Mouse (Mus musculus) skeletal muscle tissue, postnatal 0 days (tissue): Measurements from ENCODE around the gene Plekhg4. TPM values are rescaled to one million over a fixed set of nuclear protein-coding genes. Genes with fewer than 3 reads are reported as not detected.

Source experiments
- polyA plus RNA-seq: library from polyadenylated mRNA; unstranded; fragments of >200 nt; fragmentation: Nextera tagmentation; extraction: Ambion mirVana; gene quantifications from 2 replicates; pipeline ENCODE4 v1.2.1, GENCODE M21; 2015

Plekhg4 gene
- polyA plus RNA-seq, result 0.12 and 0.18 TPM in 2 replicates

GRCm38 (mm10) chr8:105373032-105373431 lies at the start of gene Plekhg4:
Gene Plekhg4, plus strand, starts transcription at chr8:105373274.

GRCm38 (mm10) chr8:105326141-105326672 lies 46.9 kb upstream of the Plekhg4 start, which contains the start of the genes Lrrc29 and Tmem208:
Gene Lrrc29, minus strand, starts transcription at chr8:105326278.
Gene Tmem208, plus strand, starts transcription at chr8:105326354.

GRCm38 (mm10) chr8:105347428-105348221 lies 25.4 kb upstream of the Plekhg4 start, which contains the start of gene Fhod1:
Gene Fhod1, minus strand, starts transcription at chr8:105347953.

GRCm38 (mm10) chr8:105348450-105349095 lies 24.5 kb upstream of the Plekhg4 start, which contains the start of gene Slc9a5:
Gene Slc9a5, plus strand, starts transcription at chr8:105348843.

GRCm38 (mm10) chr8:105413391-105413790 lies 40.3 kb downstream of the Plekhg4 start, which contains the start of the genes Kctd19 and Lrrc36:
Gene Kctd19, minus strand, starts transcription at chr8:105413502.
Gene Lrrc36, plus strand, starts transcription at chr8:105413571.

Other genes starting within 250 kb of the Plekhg4 start
- gene Ces4a, start 241.5 kb upstream of the Plekhg4 start, polyA plus RNA-seq, result not detected in 2 replicates
- 32.1 and 36.8 TPM in 2 replicates for gene Cbfb, start 202.6 kb upstream of the Plekhg4 start, polyA plus RNA-seq
- gene D230025D16Rik, start 148.1 kb upstream of the Plekhg4 start, polyA plus RNA-seq, result 13.8 and 14.6 TPM in 2 replicates
- 12.4 and 15.0 TPM in 2 replicates for gene B3gnt9, start 118.1 kb upstream of the Plekhg4 start, polyA plus RNA-seq
- 6.5 and 10.0 TPM in 2 replicates for gene Tradd, start 108.7 kb upstream of the Plekhg4 start, polyA plus RNA-seq
- 0.85 and 2.0 TPM in 2 replicates for gene Fbxl8, start 108.6 kb upstream of the Plekhg4 start, polyA plus RNA-seq
- gene Hsf4, start 103.5 kb upstream of the Plekhg4 start, polyA plus RNA-seq, result 0.11 and 0.18 TPM in 2 replicates
- 19.7 and 19.8 TPM in 2 replicates for gene Nol3, start 97.1 kb upstream of the Plekhg4 start, polyA plus RNA-seq
- gene 4931428F04Rik, start 83.4 kb upstream of the Plekhg4 start, polyA plus RNA-seq, result 2.1 TPM in 2 replicates
- gene Exoc3l, start 77.2 kb upstream of the Plekhg4 start, polyA plus RNA-seq, result 4.2 and 6.3 TPM in 2 replicates
- gene E2f4, start 75.6 kb upstream of the Plekhg4 start, polyA plus RNA-seq, result 28.1 and 28.5 TPM in 2 replicates
- gene Elmo3, start 67.7 kb upstream of the Plekhg4 start, polyA plus RNA-seq, result 2.3 and 3.0 TPM in 2 replicates
- 2.5 and 2.8 TPM in 2 replicates for gene Lrrc29, start 47.0 kb upstream of the Plekhg4 start, polyA plus RNA-seq
- 70.3 and 73.5 TPM in 2 replicates for gene Tmem208, start 46.9 kb upstream of the Plekhg4 start, polyA plus RNA-seq
- 0.82 and 1.1 TPM in 2 replicates for gene Fhod1, start 25.3 kb upstream of the Plekhg4 start, polyA plus RNA-seq
- 0.45 and 0.52 TPM in 2 replicates for gene Slc9a5, start 24.4 kb upstream of the Plekhg4 start, polyA plus RNA-seq
- 0.29 TPM in 1 of 2 replicates, not detected in the other for gene Kctd19, start 40.2 kb downstream of the Plekhg4 start, polyA plus RNA-seq
- 0.94 and 1.2 TPM in 2 replicates for gene Lrrc36, start 40.3 kb downstream of the Plekhg4 start, polyA plus RNA-seq
- 630 and 718 TPM in 2 replicates for gene Tppp3, start 98.3 kb downstream of the Plekhg4 start, polyA plus RNA-seq
- gene Zdhhc1, start 123.6 kb downstream of the Plekhg4 start, polyA plus RNA-seq, result 22.4 and 24.2 TPM in 2 replicates
- gene Hsd11b2, start 145.5 kb downstream of the Plekhg4 start, polyA plus RNA-seq, result 6.9 TPM in 2 replicates
- gene Atp6v0d1, start 192.8 kb downstream of the Plekhg4 start, polyA plus RNA-seq, result 57.6 and 67.5 TPM in 2 replicates
- 15.6 and 18.2 TPM in 2 replicates for gene Ripor1, start 232.0 kb downstream of the Plekhg4 start, polyA plus RNA-seq